Mouse (Mus musculus) liver, embryonic 12.5 days (tissue): ENCODE data around the gene Esx1. TPM values are rescaled to one million over a fixed set of nuclear protein-coding genes. Genes with fewer than 3 reads are reported as not detected.

Source experiments
- ATAC-seq: fragments of 200-750 bp; cut with Nextera tagmentation; 2 replicates; pipeline ENCODE4 v1.8.0; 2017; ENCODE audit warnings: moderate number of reproducible peaks, mild to moderate bottlenecking, moderate library complexity
- H3K27ac ChIP-seq: fragments of 300-500 bp; sonication (generic); 2 replicates; pipeline ENCODE4 v1.5.1; 2016; ENCODE audit warnings: mild to moderate bottlenecking
- H3K27me3 ChIP-seq: fragments of 300-500 bp; sonication (generic); replicated peaks from 2 replicates; pipeline ENCODE4 v1.6.1; 2016; ENCODE audit warnings: mild to moderate bottlenecking, moderate library complexity
- H3K36me3 ChIP-seq: fragments of 300-500 bp; sonication (generic); 2 replicates; pipeline ENCODE4 v1.6.1; 2016; ENCODE audit warnings: mild to moderate bottlenecking, moderate library complexity
- H3K4me1 ChIP-seq: fragments of 300-500 bp; sonication (generic); 2 replicates; pipeline ENCODE4 v1.6.1; 2016
- H3K4me2 ChIP-seq: fragments of 300-500 bp; sonication (generic); 2 replicates; pipeline ENCODE4 v1.6.1; 2016; ENCODE audit warnings: mild to moderate bottlenecking, moderate library complexity
- H3K4me3 ChIP-seq: fragments of 300-500 bp; sonication (generic); 2 replicates; pipeline ENCODE4 v1.5.1; 2016; ENCODE audit warnings: mild to moderate bottlenecking, moderate library complexity
- H3K9ac ChIP-seq: fragments of 300-500 bp; sonication (generic); 2 replicates; pipeline ENCODE4 v1.6.1; 2016; ENCODE audit warnings: mild to moderate bottlenecking, moderate library complexity
- H3K9me3 ChIP-seq: fragments of 300-500 bp; sonication (generic); replicated peaks from 2 replicates; pipeline ENCODE4 v1.6.1; 2016; ENCODE audit warnings: mild to moderate bottlenecking, moderate library complexity
- WGBS: fragments of 180-500 bp; shearing (Covaris S2); methylation state at CpG from one replicate; pipeline ENCODE4 v1.1.7; 2016; ENCODE audit not compliant: insufficient replicate concordance; 5-methylcytosine and 5-hydroxymethylcytosine counted together
- polyA plus RNA-seq: library from polyadenylated mRNA; unstranded; fragments of >200 nt; fragmentation: Nextera tagmentation; extraction: Ambion mirVana; gene quantifications from 2 replicates; pipeline ENCODE4 v1.2.1, GENCODE M21; 2016

Gene Esx1
- polyA plus RNA-seq: not detected in 2 replicates

- Histone ChIP-seq H3K9ac (no peak within 1 kb of the TSS), H3K27ac (no peak within 1 kb of the TSS), H3K9me3 (no peaks in the 10 kb centered on the region), H3K27me3 (peaks cover 76% of the 10 kb centered on the region), H3K36me3 (no peaks in the 10 kb centered on the region), H3K4me1 (no peaks in the 10 kb centered on the region), H3K4me2 (peak within 1 kb of the TSS; percentile 19; the same call in 1 of the 2 replicates), H3K4me3 (no peak within 1 kb of the TSS)
- no peak for ATAC-seq
- 13% methylated on average over 17 of the region's 21 CpGs for WGBS
Measured at GRCm38 (mm10) chrX:137121718-137122117, at the start of gene Esx1. Gene Esx1, minus strand, starts transcription at chrX:137122083.

- H3K36me3 ChIP-seq: no peaks in the 10 kb centered on the region
- no peaks in the 10 kb centered on the region for H3K4me1 ChIP-seq
- H3K27ac ChIP-seq: no peak overlapping the region
- WGBS: 30% methylated on average over 7 of the region's 7 CpGs
- H3K4me3 ChIP-seq: no peak overlapping the region
- H3K9ac ChIP-seq: no peak overlapping the region
- no peaks in the 10 kb centered on the region for H3K9me3 ChIP-seq
- H3K27me3 ChIP-seq: no peaks in the 10 kb centered on the region
- ATAC-seq: no peak
- H3K4me2 ChIP-seq: no peak overlapping the region
Measured at GRCm38 (mm10) chrX:137170021-137170420, 48.1 kb upstream of the Esx1 start.

GRCm38 (mm10) chrX:137167658-137168057 lies 45.8 kb upstream of the Esx1 start:
- Histone ChIP-seq H3K9me3 (no peaks in the 10 kb centered on the region), H3K4me3 (no peak overlapping the region), H3K36me3 (no peaks in the 10 kb centered on the region), H3K9ac (no peak overlapping the region), H3K4me1 (no peaks in the 10 kb centered on the region), H3K27ac (no peak overlapping the region), H3K27me3 (no peaks in the 10 kb centered on the region), H3K4me2 (no peak overlapping the region)
- ATAC-seq: no peak
- WGBS: 48% methylated on average over 7 of the region's 7 CpGs

- Histone ChIP-seq H3K9me3 (no peaks in the 10 kb centered on the region), H3K36me3 (no peaks in the 10 kb centered on the region), H3K27ac (no peak overlapping the region), H3K4me2 (no peak overlapping the region), H3K4me3 (no peak overlapping the region), H3K27me3 (0 out of 2 replicates have a peak, but pooled peaks cover 3% of the 10 kb centered on the region), H3K4me1 (no peaks in the 10 kb centered on the region), H3K9ac (no peak overlapping the region)
- no peak for ATAC-seq
- 37% methylated on average over 3 of the region's 3 CpGs for WGBS
Measured at GRCm38 (mm10) chrX:137165621-137166020, 43.7 kb upstream of the Esx1 start.

GRCm38 (mm10) chrX:137162700-137163099 lies 40.8 kb upstream of the Esx1 start:
- no peak overlapping the region for H3K27ac ChIP-seq
- H3K9ac ChIP-seq: no peak overlapping the region
- ATAC-seq: no peak
- H3K27me3 ChIP-seq: 0 out of 2 replicates have a peak, but pooled peaks cover 3% of the 10 kb centered on the region
- no peaks in the 10 kb centered on the region for H3K36me3 ChIP-seq
- no peaks in the 10 kb centered on the region for H3K9me3 ChIP-seq
- 20% methylated on average over 1 of the region's 1 CpGs for WGBS
- no peak overlapping the region for H3K4me3 ChIP-seq
- no peaks in the 10 kb centered on the region for H3K4me1 ChIP-seq
- H3K4me2 ChIP-seq: no peak overlapping the region

- Histone ChIP-seq H3K27me3 (0 out of 2 replicates have a peak, but pooled peaks cover 3% of the 10 kb centered on the region), H3K9me3 (no peaks in the 10 kb centered on the region), H3K4me2 (no peak overlapping the region), H3K9ac (no peak overlapping the region), H3K36me3 (no peaks in the 10 kb centered on the region), H3K27ac (no peak overlapping the region), H3K4me3 (no peak overlapping the region), H3K4me1 (no peaks in the 10 kb centered on the region)
- ATAC-seq: no peak
- WGBS: 37% methylated on average over 3 of the region's 3 CpGs
Measured at GRCm38 (mm10) chrX:137160971-137161370, 39.1 kb upstream of the Esx1 start.

GRCm38 (mm10) chrX:137149050-137149449 lies 27.2 kb upstream of the Esx1 start:
- no peak for ATAC-seq
- no peaks in the 10 kb centered on the region for H3K4me1 ChIP-seq
- no peaks in the 10 kb centered on the region for H3K9me3 ChIP-seq
- H3K36me3 ChIP-seq: no peaks in the 10 kb centered on the region
- no peak overlapping the region for H3K9ac ChIP-seq
- WGBS: 68% methylated on average over 11 of the region's 11 CpGs
- H3K4me3 ChIP-seq: no peak overlapping the region
- no peak overlapping the region for H3K4me2 ChIP-seq
- H3K27me3 ChIP-seq: no peaks in the 10 kb centered on the region
- H3K27ac ChIP-seq: no peak overlapping the region

GRCm38 (mm10) chrX:137144674-137145073 lies 22.8 kb upstream of the Esx1 start:
- H3K9me3 ChIP-seq: no peaks in the 10 kb centered on the region
- H3K36me3 ChIP-seq: no peaks in the 10 kb centered on the region
- no peak overlapping the region for H3K4me3 ChIP-seq
- H3K27ac ChIP-seq: no peak overlapping the region
- no peaks in the 10 kb centered on the region for H3K27me3 ChIP-seq
- ATAC-seq: no peak
- H3K9ac ChIP-seq: no peak overlapping the region
- no peaks in the 10 kb centered on the region for H3K4me1 ChIP-seq
- no peak overlapping the region for H3K4me2 ChIP-seq
- 22% methylated on average over 4 of the region's 4 CpGs for WGBS

- H3K4me2 ChIP-seq: no peak overlapping the region
- no peak overlapping the region for H3K4me3 ChIP-seq
- H3K9ac ChIP-seq: no peak overlapping the region
- H3K4me1 ChIP-seq: no peaks in the 10 kb centered on the region
- H3K36me3 ChIP-seq: no peaks in the 10 kb centered on the region
- H3K9me3 ChIP-seq: no peaks in the 10 kb centered on the region
- no peaks in the 10 kb centered on the region for H3K27me3 ChIP-seq
- no peak overlapping the region for H3K27ac ChIP-seq
- ATAC-seq: no peak
- 68% methylated on average over 4 of the region's 4 CpGs for WGBS
Measured at GRCm38 (mm10) chrX:137143726-137144125, 21.8 kb upstream of the Esx1 start.

GRCm38 (mm10) chrX:137142546-137142945 lies 20.7 kb upstream of the Esx1 start:
- Histone ChIP-seq H3K4me3 (no peak overlapping the region), H3K9me3 (no peaks in the 10 kb centered on the region), H3K9ac (no peak overlapping the region), H3K27ac (no peak overlapping the region), H3K36me3 (no peaks in the 10 kb centered on the region), H3K4me1 (no peaks in the 10 kb centered on the region), H3K4me2 (no peak overlapping the region), H3K27me3 (no peaks in the 10 kb centered on the region)
- no peak for ATAC-seq
- WGBS: 21% methylated on average over 2 of the region's 2 CpGs

- no peaks in the 10 kb centered on the region for H3K9me3 ChIP-seq
- ATAC-seq: no peak
- no peak overlapping the region for H3K4me2 ChIP-seq
- H3K9ac ChIP-seq: no peak overlapping the region
- no peaks in the 10 kb centered on the region for H3K4me1 ChIP-seq
- no peaks in the 10 kb centered on the region for H3K36me3 ChIP-seq
- H3K4me3 ChIP-seq: no peak overlapping the region
- H3K27ac ChIP-seq: no peak overlapping the region
- 9% methylated on average over 6 of the region's 6 CpGs for WGBS
- H3K27me3 ChIP-seq: no peaks in the 10 kb centered on the region
Measured at GRCm38 (mm10) chrX:137141669-137142068, 19.8 kb upstream of the Esx1 start.

- ATAC-seq: no peak
- Histone ChIP-seq H3K4me2 (no peak overlapping the region), H3K9me3 (no peaks in the 10 kb centered on the region), H3K27me3 (peaks cover 54% of the 10 kb centered on the region), H3K27ac (no peak overlapping the region), H3K9ac (no peak overlapping the region), H3K36me3 (no peaks in the 10 kb centered on the region), H3K4me3 (no peak overlapping the region), H3K4me1 (no peaks in the 10 kb centered on the region)
- 15% methylated on average over 17 of the region's 17 CpGs for WGBS
Measured at GRCm38 (mm10) chrX:137127542-137127941, 5.7 kb upstream of the Esx1 start.
